Mouse (Mus musculus): Measurements from ENCODE around the gene Bpifa3.
"Not testable (repeated sequence)": the region's sequence is repeated elsewhere in the genome, so short reads cannot be mapped to it uniquely, and the experiment has no call there.

Gene Bpifa3

DNA sequence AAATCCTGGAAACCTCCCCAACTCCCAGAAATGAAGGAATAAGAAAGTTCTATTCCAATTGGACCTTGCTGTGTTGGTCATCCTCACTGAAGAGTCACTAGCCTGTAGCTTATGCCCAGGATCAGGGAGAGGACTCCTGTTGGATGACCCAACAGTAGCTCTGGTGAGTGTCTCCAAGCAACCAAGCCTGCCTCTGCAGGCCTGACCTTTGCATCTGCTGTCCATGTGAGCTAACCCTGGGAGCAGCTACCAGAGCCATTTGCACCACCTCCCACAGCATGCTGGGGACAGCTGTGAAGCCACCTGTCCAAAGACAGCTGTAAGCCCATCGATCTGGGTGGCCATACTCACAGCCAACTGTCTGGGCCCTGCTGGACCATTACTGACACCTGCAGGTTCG is at the start of gene Bpifa3:
Gene Bpifa3 (plus strand): TSS at position 217 of the 400 bp plus-strand sequence.
- no peak for DNase-seq (ENCODE audit: low read depth, low spot score)

DNA sequence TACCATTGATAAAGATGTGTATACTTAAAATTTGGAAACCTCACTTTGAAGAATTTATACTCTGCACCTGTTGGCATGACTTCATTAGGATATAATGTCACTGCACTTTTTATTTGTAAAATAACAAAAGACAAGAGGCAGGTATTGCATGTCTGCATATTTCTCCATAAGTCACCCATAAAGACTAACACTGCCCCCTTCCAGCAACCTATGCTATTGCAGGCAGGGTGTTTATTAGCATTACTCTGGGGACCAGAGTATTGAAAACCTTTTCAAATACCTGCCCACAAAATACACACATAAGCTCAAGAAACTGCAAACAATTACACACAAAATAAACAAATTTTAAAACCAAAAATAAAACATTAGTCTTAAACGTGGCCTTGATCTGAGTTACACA is 32.4 kb upstream of the Bpifa3 start:
- DNase-seq (ENCODE audit: low read depth, low spot score) = no peak

DNA sequence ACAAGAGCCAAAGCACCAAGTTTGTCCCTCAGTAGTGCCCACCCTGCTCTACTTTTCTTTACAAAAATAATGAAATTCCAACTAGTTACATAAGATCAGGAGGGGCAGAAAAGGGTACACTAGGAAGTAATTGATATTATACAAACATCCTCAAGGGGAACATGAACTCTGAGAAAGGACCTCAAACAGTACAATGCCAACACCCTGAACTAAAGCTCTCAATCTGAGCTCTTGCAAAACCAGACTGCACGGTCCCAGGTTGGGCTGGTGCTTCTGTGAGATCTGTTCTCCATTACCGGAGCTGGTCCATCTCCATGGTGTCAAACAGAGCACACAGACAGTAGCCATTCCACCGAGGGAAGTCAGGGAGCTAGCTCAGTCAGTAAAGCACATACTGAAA is 12.8 kb upstream of the Bpifa3 start:
- DNase-seq (ENCODE audit: low read depth, low spot score) = no peak

DNA sequence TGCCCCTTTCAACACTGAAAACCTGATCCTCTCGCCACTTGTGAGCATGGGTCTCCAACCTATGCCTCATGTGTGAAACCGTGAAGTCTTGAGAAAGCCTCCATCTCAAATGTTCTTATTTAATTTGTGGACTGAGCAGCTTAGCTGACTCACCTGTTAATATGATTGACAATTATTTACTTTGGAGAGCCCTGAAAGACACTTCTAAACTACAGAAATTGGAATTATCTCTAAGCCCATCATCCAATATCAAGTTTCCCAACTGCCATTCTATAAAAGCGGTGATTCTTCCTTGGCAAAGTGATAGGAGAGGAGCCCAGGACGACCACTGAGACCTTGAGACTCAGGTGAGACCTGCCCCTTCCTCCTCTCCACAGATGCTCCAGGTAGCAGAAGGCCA is 12.4 kb downstream of the Bpifa3 start, which contains the start of gene Bpifa1:
Gene Bpifa1 (plus strand): TSS at position 301 of the 400 bp plus-strand sequence.
- no peak for DNase-seq (ENCODE audit: low read depth, low spot score)

DNA sequence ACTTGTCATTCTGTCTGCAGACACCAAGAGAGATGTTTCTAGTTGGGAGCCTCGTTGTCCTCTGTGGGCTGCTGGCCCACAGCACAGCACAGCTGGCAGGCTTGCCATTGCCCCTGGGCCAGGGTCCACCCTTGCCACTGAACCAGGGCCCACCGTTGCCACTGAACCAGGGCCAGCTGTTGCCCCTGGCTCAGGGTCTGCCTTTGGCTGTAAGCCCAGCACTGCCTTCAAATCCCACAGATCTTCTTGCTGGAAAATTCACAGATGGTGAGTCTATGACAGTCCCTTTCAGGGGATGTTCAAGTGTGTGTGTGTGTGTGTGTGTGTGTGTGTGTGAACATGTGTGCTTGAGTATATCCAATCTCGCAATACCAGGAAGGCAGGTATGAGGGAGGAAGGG is 13.6 kb downstream of the Bpifa3 start:
- DNase-seq (ENCODE audit: low read depth, low spot score) = no peak

DNA sequence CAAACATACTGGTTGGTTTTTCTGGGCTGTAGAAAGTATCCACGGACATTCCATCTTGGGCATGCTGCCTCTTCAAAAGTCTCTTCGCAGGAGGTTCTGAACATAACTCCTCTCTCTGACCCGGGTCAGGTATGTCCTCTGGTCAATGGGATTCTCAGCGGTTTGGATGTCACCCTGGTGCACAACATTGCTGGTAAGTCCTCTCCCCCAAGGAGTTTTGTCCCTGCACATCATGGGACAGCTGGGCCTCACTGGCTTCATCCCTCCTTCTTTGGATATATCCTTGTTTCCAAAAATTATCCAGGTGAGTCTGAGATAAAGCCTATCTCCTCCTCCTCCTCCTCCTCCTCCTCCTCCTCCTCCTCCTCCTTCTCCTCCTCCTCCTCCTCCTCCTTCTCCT is 17.4 kb downstream of the Bpifa3 start:
- DNase-seq (ENCODE audit: low read depth, low spot score) = no peak

DNA sequence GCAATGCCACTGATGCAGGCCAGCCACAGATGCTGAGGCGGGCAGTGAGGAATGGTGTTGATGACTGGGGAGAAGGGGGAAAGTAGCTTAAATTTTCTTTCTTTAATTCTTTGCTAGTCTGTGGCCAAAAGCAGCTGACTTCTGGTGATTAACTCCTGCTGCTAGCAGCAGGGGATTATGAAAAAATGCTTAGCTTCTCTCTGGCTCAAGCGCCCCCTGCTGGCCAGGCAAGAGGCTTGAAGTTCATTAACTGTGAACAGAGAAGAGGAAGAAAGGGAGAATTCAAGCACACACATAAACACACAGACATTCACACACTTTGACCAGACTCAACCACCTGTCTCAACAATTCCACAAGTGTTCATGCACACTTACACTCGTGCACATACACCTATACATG is 28.3 kb downstream of the Bpifa3 start:
- peak; percentile 18 for DNase-seq (ENCODE audit: low read depth, low spot score)

DNA sequence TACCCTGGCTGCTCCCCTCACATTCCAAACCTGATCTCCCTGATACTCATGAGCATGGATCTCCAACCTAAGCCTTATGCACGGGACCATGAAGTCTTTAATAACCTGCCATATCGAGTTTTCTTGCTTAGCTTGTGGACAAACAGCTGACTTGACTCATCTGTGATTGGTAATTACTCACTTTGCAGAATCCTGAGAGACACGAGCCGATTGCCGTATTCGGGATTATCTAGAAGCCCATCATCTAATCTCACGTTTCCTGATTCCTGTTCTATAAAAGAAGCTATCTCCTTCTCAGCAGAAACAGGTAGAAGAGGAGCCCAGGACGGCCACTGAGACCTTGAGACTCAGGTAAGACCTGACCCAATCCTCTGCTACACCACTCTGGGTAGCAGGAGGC is 32.2 kb downstream of the Bpifa3 start, which contains the start of gene Bpifa5:
Gene Bpifa5 (plus strand): TSS at position 301 of the 400 bp plus-strand sequence.
- no peak for DNase-seq (ENCODE audit: low read depth, low spot score)

DNA sequence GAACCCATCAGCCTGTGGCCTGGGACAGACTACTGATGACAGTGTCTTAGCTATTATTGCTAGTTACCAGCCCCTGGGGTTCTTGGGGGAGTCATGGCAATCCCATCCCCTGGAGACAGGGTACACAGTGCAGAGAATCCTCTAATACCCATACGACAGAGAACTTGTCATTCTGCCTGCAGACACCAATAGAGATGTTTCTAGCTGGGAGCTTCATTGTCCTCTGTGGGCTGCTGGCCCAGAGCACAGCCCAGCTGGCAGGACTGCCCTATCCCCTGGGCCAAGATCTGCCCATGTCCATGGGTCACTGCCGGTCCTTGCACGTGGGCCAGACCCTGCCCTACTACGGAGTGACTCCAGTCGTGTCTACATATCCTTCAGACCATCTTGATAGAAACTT is 33.2 kb downstream of the Bpifa3 start:
- no peak for DNase-seq (ENCODE audit: low read depth, low spot score)

DNA sequence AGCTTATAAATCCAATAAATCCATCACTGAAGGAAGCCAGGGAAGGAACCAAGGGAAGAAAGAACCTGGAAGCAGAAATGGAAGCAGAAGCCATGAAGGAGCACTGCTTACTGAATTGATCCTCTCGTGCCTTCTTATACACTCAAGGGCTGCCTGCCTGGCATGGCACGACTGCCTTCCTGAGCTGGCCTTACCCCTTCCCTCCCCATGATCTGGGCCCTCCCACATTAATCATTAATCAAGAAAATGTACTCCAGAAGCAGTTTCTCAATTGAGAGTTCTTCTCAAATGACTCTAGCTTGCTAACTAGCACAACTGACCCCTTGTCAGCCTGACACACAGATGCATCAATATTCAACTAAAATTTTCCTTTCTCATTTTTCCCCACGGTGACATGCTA is 39.0 kb downstream of the Bpifa3 start:
- no peak for DNase-seq (ENCODE audit: low read depth, low spot score)

DNA sequence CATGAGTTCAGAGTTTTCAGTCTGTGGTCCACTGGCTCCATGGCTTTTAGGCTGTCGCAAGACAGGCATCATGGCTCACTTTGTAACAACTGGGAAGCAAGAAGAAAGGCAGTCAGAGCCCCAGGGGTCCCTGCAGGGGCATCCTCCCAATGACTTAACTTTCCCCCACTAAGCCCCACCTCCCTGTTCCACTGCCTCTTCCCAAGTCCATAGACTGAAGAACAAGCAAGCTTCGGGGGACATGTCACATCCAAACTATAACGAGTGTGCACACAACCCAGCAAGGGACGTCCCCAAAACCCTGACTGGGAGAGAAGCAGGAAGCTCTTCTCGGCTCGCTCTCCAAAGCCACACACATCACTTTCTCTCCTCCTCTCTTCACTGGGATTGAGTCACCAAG is 41.5 kb downstream of the Bpifa3 start:
- DNase-seq (ENCODE audit: low read depth, low spot score) = no peak

DNA sequence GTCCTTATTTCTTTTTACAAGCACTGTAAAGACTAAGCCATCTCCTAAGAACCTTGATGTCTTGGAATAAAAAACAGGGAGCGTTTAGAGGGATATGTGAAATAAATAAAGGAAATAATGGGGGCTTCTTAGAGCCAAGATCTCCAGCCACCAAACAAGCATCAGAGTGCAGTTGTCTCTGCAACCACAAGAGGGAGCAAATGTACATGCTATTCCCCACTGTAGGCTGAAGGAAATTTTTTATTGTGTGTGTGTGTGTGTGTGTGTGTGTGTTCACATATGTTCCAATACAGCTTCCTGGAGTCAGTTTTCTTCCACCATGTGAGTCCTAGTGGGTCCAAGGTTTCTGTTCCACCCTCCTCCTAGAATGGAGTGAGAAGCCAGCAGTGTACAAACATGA is 43.2 kb downstream of the Bpifa3 start:
- DNase-seq (ENCODE audit: low read depth, low spot score) = no peak

DNA sequence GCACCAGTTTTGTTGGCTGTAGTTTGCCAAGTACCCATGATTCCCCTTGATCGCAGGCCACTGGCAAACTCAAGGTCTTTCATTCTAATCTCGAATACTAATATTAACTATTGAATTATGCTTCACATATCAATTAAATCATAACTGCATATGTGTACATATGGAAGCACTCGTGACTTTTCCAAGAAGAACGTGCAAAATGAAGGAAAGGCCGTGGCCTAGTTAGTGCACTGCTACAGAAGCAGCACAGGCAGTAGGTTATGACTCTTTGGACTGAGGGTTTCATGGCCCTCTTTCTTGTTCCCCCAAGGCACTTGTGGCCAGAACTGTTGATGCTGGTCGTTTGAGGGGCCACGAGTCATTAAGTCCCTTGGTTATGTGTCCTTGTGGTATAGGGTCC is 51.8 kb downstream of the Bpifa3 start:
- DNase-seq (ENCODE audit: low read depth, low spot score) = not testable (repeated sequence)

DNA sequence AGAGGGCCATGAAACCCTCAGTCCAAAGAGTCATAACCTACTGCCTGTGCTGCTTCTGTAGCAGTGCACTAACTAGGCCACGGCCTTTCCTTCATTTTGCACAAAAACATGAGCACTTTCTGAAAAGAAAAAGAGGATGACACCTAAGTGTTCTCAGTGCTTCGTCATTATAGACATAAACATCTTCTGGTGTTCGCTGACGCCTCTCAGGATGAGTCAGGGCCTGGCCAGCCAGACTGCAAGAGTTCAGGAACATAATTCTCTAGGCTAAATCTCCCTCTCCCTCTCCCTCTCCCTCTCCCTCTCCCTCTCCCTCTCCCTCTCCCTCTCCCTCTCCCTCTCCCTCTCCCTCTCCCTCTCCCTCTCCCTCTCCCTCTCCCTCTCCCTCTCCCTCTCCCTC is 52.9 kb downstream of the Bpifa3 start:
- DNase-seq (ENCODE audit: low read depth, low spot score) = not testable (repeated sequence)

DNA sequence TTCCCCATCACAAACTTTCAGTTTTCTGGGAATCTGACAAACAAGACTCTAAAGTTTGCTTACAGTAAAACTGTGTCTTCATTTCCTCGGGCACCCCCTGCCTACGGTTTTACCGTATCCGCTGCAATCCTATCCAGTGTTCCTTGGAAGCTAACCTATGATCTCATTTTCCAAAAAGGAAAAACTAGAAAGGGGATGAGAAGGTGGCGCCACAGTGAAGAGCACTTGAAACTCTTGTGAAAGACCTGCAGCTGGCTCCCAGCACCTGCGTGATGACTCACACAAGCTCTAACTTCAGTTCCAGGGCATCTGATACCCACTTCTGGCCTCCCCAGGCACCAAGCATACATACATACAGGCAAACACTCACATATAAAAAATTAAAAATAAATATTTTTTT is 55.2 kb downstream of the Bpifa3 start:
- DNase-seq (ENCODE audit: low read depth, low spot score) = no peak

DNA sequence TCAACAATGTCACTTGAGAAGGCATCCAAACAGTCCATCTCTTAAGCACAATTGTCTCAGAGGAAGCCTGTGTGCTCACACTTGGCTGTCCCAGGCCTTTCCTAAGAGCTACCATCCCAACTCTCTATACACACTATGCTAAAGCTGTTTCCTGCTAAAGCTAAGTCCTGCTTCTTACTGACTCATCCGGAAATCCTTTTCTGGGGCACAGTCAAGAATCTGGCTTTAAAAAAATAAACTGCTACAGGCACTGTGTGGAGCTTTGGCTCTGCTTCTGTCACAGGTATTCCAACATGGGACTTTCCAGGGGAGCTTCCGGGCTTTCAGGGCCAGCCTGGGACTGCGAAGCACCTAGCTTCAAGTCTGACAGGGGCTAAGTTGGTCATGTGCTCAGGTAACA is 55.6 kb downstream of the Bpifa3 start:
- no peak for DNase-seq (ENCODE audit: low read depth, low spot score)

DNA sequence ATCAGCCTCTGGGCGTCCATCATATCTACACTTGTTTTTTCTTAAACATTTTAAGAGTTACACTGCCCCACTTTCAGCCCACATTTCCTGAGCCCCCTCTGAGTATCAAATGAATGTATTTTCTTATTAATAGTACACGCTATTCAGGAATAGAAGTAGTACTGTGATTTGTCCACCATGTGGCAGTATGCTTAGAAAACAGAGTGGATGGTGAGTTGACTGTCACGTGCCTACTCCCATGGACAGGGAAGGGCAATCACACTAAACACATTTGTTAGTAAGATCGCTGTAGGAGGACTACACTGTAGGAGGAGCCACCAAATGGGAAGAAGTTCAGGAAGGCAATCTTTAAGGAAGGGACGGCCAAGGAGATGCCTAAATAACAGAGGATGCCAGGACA is 57.3 kb downstream of the Bpifa3 start:
- no peak for DNase-seq (ENCODE audit: low read depth, low spot score)

Data from WW6 (cell line).